Mouse (Mus musculus) forebrain, embryonic 11.5 days (tissue): ENCODE data around the gene Mxd4. TPM values are rescaled to one million over a fixed set of nuclear protein-coding genes. Genes with fewer than 3 reads are reported as not detected.

Source experiments
- ATAC-seq: fragments of 200-750 bp; cut with Nextera tagmentation; replicated peaks from 2 replicates; pipeline ENCODE4 v1.8.0; 2017; ENCODE audit warnings: moderate TSS enrichment; ENCODE audit not compliant: low FRiP score
- DNase-seq: peaks from one replicate; pipeline ENCODE4 v3.0.0-alpha.2; 2017; ENCODE audit warnings: low spot score
- H3K27ac ChIP-seq: fragments of 300-500 bp; sonication (generic); 2 replicates; pipeline ENCODE4 v1.5.1; 2014; ENCODE audit warnings: low read depth, low read length
- H3K27me3 ChIP-seq: fragments of 300-500 bp; sonication (generic); 2 replicates; pipeline ENCODE4 v1.6.1; 2014; ENCODE audit warnings: mild to moderate bottlenecking, low read length, mixed read lengths; ENCODE audit not compliant: control insufficient read depth, insufficient read depth
- H3K36me3 ChIP-seq: fragments of 300-500 bp; sonication (generic); 2 replicates; pipeline ENCODE4 v1.6.1; 2014; ENCODE audit warnings: mild to moderate bottlenecking, low read length, moderate library complexity, mixed read lengths; ENCODE audit not compliant: control insufficient read depth, insufficient read depth
- H3K4me1 ChIP-seq: fragments of 300-500 bp; sonication (generic); replicated peaks from 2 replicates; pipeline ENCODE4 v1.6.1; 2014; ENCODE audit warnings: low read length, mixed read lengths; ENCODE audit not compliant: control insufficient read depth, insufficient read depth
- H3K4me2 ChIP-seq: fragments of 300-500 bp; sonication (generic); 2 replicates; pipeline ENCODE4 v1.6.1; 2014; ENCODE audit warnings: low read depth, mild to moderate bottlenecking, low read length, moderate library complexity, mixed read lengths; ENCODE audit not compliant: severe bottlenecking
- H3K4me3 ChIP-seq: fragments of 300-500 bp; sonication (generic); 2 replicates; pipeline ENCODE4 v1.5.1; 2014; ENCODE audit warnings: low read depth, low read length
- H3K9ac ChIP-seq: fragments of 300-500 bp; sonication (generic); 2 replicates; pipeline ENCODE4 v1.6.1; 2014; ENCODE audit warnings: low read length
- H3K9me3 ChIP-seq: fragments of 300-500 bp; sonication (generic); 2 replicates; pipeline ENCODE4 v1.6.1; 2016; ENCODE audit warnings: low read length, mixed read lengths; ENCODE audit not compliant: control insufficient read depth
- WGBS: fragments of 180-500 bp; shearing (Covaris S2); extraction: QIAGEN DNeasy Blood & Tissue Kit; methylation state at CpG from one replicate; pipeline ENCODE4 v1.1.7; 2014; 5-methylcytosine and 5-hydroxymethylcytosine counted together
- polyA plus RNA-seq: library from polyadenylated mRNA; unstranded; fragments of >200 nt; fragmentation: Nextera tagmentation; extraction: Ambion mirVana; gene quantifications from 2 replicates; pipeline ENCODE4 v1.2.1, GENCODE M21; 2014

Gene Mxd4
- polyA plus RNA-seq, 1 experiment from 2014 or later, result 20.1 TPM

DNA sequence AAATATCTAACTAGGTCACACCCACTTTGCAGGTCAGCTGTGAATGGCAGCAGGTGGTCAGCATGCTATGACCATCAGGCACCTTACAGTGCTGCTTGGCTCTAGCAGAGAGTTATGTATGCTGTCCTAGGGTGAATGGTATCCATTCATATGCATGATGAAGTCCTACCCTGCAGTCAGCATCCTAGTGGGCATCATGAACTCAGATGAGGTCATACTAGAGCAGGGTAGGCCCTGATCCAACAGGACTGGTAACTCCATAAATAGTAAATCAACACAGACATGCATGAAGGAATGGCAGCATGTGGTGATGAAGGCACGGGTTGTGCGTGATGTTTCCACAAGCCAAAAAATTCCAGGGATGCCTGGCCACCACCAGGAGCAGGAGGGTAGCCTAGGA lies 18.3 kb upstream of the Mxd4 start:
- no peak overlapping the region for H3K4me2 ChIP-seq
- no peaks in the 10 kb centered on the region for H3K27me3 ChIP-seq
- no peak overlapping the region for H3K27ac ChIP-seq
- H3K9ac ChIP-seq, result no peak overlapping the region
- H3K36me3 ChIP-seq, result no peaks in the 10 kb centered on the region
- no peaks in the 10 kb centered on the region for H3K4me1 ChIP-seq
- H3K9me3 ChIP-seq, result no peaks in the 10 kb centered on the region
- ATAC-seq, result no peak
- DNase-seq, result no peak
- H3K4me3 ChIP-seq, result no peak overlapping the region
- 85% methylated on average over 2 of the region's 2 CpGs for WGBS

DNA sequence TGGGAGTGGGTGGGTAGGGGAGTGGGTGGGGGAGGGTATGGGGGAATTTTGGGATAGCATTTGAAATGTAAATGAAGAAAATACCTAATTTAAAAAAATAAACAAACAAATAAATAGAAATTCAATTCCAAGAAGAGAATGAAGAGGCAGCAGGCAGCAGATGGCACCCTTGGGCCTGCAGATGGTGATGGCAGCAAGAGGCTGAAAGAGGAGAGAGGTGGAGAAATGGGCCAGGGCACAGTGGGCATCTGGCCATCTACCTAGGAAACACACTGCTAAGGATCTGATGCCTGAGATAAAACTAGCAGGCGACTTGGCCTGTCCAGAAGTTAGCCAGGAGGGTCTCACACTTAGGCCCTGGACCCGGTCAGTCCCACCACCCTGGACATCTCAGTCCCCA lies 17.4 kb upstream of the Mxd4 start:
- no peaks in the 10 kb centered on the region for H3K4me1 ChIP-seq
- no peak for ATAC-seq
- 80% methylated on average over 2 of the region's 2 CpGs for WGBS

DNA sequence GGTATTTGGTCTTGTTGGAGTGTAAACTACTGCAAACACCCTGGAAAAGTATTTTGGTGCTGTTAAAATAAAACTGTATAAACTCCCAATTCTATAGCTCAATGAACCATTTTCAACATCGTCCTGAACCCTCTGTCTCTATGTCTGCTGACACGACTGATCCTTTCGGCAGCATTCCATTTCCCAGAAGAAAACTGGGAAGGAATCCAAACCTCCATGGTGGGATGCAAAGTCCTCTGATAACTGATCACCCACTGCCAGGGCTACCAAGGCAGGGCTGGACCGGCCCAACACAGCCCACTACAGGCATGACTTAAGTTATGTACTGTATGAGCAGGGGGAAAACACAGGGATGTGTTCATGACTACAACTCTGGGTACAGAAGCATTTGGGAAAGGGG lies 14.5 kb upstream of the Mxd4 start:
- Histone ChIP-seq H3K27me3 (no peaks in the 10 kb centered on the region), H3K36me3 (no peaks in the 10 kb centered on the region), H3K4me3 (no peak overlapping the region), H3K9me3 (no peaks in the 10 kb centered on the region), H3K9ac (no peak overlapping the region), H3K4me2 (no peak overlapping the region), H3K27ac (no peak overlapping the region), H3K4me1 (no peaks in the 10 kb centered on the region)
- no peak for DNase-seq
- WGBS, result 91% methylated on average over 4 of the region's 4 CpGs
- no peak for ATAC-seq

More for the DNA sequence above, 17.4 kb upstream of the Mxd4 start:
- no peak overlapping the region for H3K4me2 ChIP-seq
- no peaks in the 10 kb centered on the region for H3K27me3 ChIP-seq
- H3K36me3 ChIP-seq, result no peaks in the 10 kb centered on the region
- H3K4me3 ChIP-seq, result no peak overlapping the region
- no peak overlapping the region for H3K9ac ChIP-seq
- H3K27ac ChIP-seq, result no peak overlapping the region
- DNase-seq, result no peak
- H3K9me3 ChIP-seq, result no peaks in the 10 kb centered on the region

DNA sequence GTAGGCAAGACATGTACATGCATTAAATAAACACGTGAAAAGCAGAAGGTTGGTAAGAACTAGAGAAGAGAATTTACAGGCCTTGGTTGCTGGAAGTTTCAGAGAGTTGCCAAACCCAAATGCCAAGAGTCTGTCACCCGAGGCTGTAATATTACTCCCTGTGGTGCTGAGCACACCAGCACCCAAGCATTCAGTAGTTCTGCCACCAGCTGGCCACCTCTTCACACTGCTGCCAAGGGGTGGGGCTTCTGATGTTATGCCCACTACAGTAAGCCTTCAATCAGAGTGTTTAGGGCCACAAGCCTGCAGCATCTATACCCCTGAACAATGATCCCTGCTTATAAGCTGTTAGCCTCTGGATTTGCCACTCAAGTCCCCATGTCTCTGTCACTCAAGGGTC lies 13.9 kb upstream of the Mxd4 start:
- Histone ChIP-seq H3K4me3 (no peak overlapping the region), H3K4me1 (no peaks in the 10 kb centered on the region), H3K9ac (no peak overlapping the region), H3K9me3 (no peaks in the 10 kb centered on the region), H3K4me2 (no peak overlapping the region), H3K36me3 (no peaks in the 10 kb centered on the region), H3K27me3 (no peaks in the 10 kb centered on the region), H3K27ac (no peak overlapping the region)
- no peak for DNase-seq
- no peak for ATAC-seq
- 87% methylated on average over 2 of the region's 2 CpGs for WGBS

DNA sequence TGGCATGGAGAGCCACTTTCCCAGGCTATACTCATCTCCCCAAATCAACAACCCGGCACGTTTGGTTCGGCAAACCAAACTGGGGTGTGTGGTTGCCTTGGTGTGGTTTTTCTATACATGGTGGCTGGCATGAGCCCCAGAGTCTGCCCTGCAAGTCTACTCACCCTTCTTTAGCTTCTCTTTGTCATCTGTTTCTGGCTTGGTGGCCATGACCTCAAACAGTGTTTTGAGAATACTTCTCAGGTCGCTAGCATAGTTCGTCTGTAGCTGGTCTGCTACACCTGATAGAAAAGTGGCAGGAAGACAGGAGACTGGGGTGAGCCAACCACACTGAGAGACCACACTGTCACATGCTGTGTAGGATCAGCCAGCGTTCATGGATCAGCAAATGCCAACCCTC lies 11.1 kb upstream of the Mxd4 start:
- Histone ChIP-seq H3K4me3 (no peak overlapping the region), H3K9me3 (no peaks in the 10 kb centered on the region), H3K9ac (no peak overlapping the region), H3K27me3 (no peaks in the 10 kb centered on the region), H3K4me2 (no peak overlapping the region), H3K27ac (no peak overlapping the region), H3K4me1 (no peaks in the 10 kb centered on the region), H3K36me3 (no peaks in the 10 kb centered on the region)
- DNase-seq (no peak), ATAC-seq (no peak)
- 85% methylated on average over 6 of the region's 6 CpGs for WGBS

GRCm38 (mm10) chr5:34197243-34197642 lies 9.7 kb upstream of the Mxd4 start:
- H3K36me3 ChIP-seq, result no peaks in the 10 kb centered on the region
- H3K27me3 ChIP-seq, result no peaks in the 10 kb centered on the region
- WGBS, result 77% methylated on average over 4 of the region's 4 CpGs
- no peak overlapping the region for H3K27ac ChIP-seq
- ATAC-seq, result no peak
- no peak overlapping the region for H3K9ac ChIP-seq
- no peaks in the 10 kb centered on the region for H3K9me3 ChIP-seq
- DNase-seq, result no peak
- no peak overlapping the region for H3K4me3 ChIP-seq
- no peaks in the 10 kb centered on the region for H3K4me1 ChIP-seq
- H3K4me2 ChIP-seq, result no peak overlapping the region

- WGBS, result 84% methylated on average over 7 of the region's 7 CpGs
- no peaks in the 10 kb centered on the region for H3K9me3 ChIP-seq
- H3K9ac ChIP-seq, result no peak overlapping the region
- no peaks in the 10 kb centered on the region for H3K4me1 ChIP-seq
- no peak for DNase-seq
- no peaks in the 10 kb centered on the region for H3K36me3 ChIP-seq
- H3K4me2 ChIP-seq, result no peak overlapping the region
- H3K27me3 ChIP-seq, result no peaks in the 10 kb centered on the region
- no peak overlapping the region for H3K27ac ChIP-seq
- no peak overlapping the region for H3K4me3 ChIP-seq
- no peak for ATAC-seq
Observed at GRCm38 (mm10) chr5:34196423-34196822, 8.9 kb upstream of the Mxd4 start.

DNA sequence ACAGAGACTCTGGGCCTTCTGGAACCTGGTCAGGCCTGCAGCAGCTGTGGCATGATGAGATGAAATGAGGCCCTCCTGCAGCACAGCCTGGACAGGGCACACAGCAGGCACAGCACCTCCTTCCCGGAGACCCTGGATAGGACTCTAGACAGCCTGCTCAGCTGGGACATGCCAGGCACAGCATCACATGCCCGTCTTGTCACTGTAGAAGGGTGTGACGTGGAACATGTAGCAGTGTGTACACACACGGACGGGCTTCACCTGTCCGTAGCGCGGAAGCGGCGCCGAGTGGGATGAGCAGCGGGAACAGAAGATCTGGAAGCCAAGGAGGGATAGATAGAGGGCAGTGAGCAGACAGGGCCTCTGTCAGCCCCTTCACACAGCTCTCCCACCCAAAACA lies 8.3 kb upstream of the Mxd4 start:
- DNase-seq, result no peak
- no peak for ATAC-seq
- H3K27me3 ChIP-seq, result no peaks in the 10 kb centered on the region
- no peaks in the 10 kb centered on the region for H3K4me1 ChIP-seq
- H3K27ac ChIP-seq, result no peak overlapping the region
- no peaks in the 10 kb centered on the region for H3K9me3 ChIP-seq
- H3K4me3 ChIP-seq, result no peak overlapping the region
- H3K36me3 ChIP-seq, result no peaks in the 10 kb centered on the region
- no peak overlapping the region for H3K9ac ChIP-seq
- no peak overlapping the region for H3K4me2 ChIP-seq
- WGBS, result 91% methylated on average over 12 of the region's 12 CpGs

GRCm38 (mm10) chr5:34194975-34195662 lies 7.6 kb upstream of the Mxd4 start:
- Histone ChIP-seq H3K27ac (no peak overlapping the region), H3K27me3 (no peaks in the 10 kb centered on the region), H3K36me3 (no peaks in the 10 kb centered on the region), H3K9ac (no peak overlapping the region), H3K4me2 (no peak overlapping the region), H3K4me1 (no peaks in the 10 kb centered on the region), H3K9me3 (no peaks in the 10 kb centered on the region), H3K4me3 (no peak overlapping the region)
- DNase-seq (no peak), ATAC-seq (no peak)
- 91% methylated on average over 6 of the region's 6 CpGs for WGBS
